Mouse (Mus musculus) v-Abl transformed pro-B cells (cell line): ENCODE results near the gene Rnf223.

Experiments used
- in situ Hi-C, 2 experiments: fragments of 400-800 bp; cut with MboI; formaldehyde crosslinking; loops; one replicate each; pipeline ENCODE4 v1.15.1; 2025; ENCODE audit not compliant: unreplicated experiment in 2 of 2

The Rnf223 gene

DNA sequence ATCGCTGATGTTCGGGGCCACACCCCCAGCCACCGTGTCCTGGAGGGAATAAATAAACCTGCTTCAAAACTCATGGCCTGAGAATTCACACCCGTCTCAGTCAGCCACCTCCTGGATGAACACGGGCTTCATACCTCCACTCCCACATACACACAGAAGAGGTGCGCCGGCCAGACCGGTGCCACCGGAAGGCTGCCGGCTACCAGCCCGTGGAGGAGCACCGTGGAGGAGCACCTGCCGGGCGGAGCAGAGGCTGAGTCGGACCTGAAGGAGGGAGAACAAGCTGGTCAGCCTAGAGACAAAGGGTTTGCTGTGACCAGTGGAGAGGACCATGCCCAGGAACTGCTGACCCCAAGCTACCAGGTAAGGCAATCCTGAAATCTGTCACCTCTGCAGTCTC is at the start of gene Rnf223:
TSS of gene Rnf223 (plus strand) at position 78 of the 400 bp plus-strand sequence.
- in situ Hi-C loops, result no loop called here

GRCm38 (mm10) chr4:156082621-156083234 is 47.6 kb upstream of the Rnf223 start:
- in situ Hi-C loops, result no loop called here

DNA sequence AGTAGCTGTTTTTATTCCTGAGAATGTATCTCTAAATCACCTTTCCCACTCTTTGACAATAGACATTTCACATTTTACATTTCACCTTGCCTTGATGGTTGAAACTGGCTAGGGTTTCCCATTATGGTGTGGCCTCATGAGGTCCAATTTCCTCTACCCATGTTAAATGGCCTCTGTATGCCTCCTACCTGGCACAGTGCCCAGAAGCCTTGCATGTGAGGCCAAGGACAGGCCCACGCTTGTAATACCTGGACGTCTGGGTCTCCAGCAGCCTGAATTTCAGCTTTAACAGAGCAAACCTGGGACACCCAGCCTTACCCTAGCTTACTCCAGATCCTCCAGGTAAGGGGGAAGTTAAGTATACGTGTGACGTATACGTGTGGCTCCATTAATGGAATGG is 47.0 kb upstream of the Rnf223 start:
- in situ Hi-C loops, result no loop called here

DNA sequence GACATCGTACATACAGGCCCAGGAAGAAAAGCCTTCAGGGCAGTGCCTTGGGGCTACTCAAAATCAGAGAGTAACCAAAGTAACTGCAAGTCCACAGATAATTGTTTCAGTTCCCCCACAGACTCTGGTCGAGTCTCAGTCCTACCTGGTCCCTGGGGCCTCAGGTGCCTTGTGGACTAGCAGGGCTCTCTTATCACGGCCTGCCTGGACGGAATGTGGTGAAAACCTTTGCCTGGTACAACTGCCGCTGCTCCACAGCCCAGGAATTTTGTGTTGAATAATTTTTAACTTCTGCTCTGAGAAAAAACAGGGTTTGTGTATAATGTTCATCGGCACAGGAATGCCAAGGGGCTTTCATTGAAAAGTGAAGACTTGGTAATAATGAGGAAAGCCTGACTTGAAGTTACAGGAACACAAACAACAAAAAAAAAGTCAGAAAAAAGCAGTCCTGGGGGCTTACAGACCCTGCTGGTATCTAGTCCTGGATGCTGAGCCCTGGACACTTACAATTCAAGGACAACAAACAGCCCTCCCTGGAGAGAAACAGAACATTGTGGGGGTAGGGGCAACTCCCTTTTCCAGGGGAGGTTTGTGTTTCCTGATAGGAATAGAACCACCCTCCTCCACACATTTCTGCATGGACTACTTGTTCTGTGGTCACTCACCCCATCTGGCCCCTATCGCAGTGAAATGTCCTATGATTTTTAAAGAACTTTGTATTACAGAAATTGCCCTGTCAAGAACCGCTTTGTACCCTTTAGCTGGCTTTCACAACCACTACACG is 46.0 kb upstream of the Rnf223 start:
- in situ Hi-C loops, result no loop called here

DNA sequence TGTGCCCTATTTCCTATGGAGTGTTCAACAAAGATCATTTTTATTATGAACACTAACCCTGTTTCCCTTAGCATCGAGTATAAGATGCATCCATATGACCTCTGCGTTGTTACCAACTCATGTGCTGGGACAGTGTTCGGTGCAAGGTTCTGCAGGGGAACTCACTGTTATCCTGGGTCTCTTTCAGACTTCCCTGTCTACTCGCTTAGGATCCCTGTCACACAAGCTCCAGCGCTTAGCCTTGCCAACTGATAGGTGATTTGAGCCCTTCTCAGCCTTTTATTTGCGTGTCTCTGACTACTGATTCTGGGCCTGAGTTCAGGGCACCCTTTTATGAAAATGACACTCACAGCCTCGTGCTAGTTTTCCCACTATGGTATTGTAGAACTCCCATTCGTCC is 45.1 kb upstream of the Rnf223 start:
- in situ Hi-C loops, result no loop called here

GRCm38 (mm10) chr4:156087398-156088087 is 42.8 kb upstream of the Rnf223 start:
- in situ Hi-C loops, result no loop called here

GRCm38 (mm10) chr4:156091236-156091635 is 39.1 kb upstream of the Rnf223 start:
- in situ Hi-C loops, result no loop called here

GRCm38 (mm10) chr4:156092765-156093164 is 37.5 kb upstream of the Rnf223 start:
- in situ Hi-C loops, result no loop called here

DNA sequence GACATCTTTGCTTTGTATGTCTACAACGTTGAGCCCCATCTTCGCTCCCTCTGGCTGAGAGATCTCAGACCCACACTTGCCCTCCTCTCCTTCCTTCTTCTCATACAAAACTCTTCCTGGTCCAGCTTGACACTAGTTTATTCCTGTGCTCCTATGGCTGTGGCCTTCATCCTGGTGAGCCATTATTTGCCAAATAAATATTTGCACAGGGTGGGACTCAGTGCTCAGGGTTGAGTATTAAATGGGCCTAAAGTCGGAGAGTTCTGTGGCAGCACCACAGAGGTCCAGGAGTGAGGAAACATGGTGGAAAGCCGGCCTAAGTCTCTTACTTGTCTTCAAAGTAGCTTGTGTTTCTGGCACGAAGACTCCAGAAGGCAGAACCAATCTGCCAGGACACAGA is 36.6 kb upstream of the Rnf223 start:
- in situ Hi-C loops, result no loop called here

DNA sequence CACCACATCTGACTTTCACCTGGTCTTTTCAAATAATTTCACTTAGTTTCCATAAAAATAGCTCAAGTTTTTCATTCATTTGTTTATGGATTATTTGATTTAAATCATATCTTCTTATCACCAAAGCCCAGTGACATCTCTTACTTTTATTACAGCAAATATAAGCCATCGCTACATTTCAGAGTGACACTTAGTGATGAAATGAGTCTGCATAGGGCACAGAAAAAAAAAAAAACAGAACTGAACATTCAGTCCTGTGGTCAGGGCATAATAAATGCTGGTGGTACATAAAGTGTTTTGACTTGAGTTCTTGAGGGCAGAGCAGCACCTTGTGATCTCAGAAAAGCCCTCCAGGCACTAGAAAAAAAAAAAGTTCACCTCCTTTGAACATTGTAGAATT is 34.1 kb upstream of the Rnf223 start:
- in situ Hi-C loops, result no loop called here

- in situ Hi-C loops, result no loop called here
Observed at GRCm38 (mm10) chr4:156097770-156098366, 32.4 kb upstream of the Rnf223 start.

DNA sequence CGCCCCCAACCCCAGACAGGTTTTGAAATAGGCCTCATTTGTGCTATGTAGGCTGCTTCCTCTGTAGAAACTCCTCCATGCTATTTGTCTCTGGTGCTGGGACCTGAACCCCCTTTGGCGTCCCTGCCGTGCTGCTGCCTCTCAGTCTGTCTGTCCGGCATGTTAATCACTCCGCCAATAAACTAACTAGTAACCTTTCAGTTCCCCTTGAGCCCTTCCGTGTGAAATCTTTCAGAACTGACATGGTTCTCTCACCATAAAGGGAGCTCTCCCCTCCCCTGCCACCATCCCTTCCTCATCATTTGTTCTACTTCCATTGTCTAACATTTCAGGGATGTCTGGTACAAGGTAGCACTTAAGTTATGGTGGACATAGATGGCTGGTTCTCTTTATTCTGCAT is 30.9 kb upstream of the Rnf223 start:
- in situ Hi-C loops, result no loop called here

DNA sequence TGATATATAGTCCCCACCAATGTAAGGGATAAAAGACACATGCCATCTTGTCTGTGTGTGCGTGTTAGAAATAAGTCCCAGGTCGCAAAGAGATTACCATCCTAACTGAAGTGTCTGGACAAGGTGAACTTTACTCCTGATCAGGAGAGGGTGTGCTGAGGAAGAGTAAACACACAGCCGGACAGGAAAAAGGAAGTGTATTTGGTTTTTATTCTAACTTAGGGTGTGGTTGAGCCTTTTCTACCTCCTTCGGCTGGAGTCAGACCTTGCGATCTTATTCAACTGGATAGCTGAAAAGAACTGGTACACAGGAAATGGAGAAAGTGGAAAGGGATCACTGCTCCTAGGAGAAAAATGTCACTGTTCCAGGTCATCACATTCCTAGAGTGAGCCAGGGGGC is 29.8 kb upstream of the Rnf223 start:
- in situ Hi-C loops, result loop anchor here (5.0 to 10.0 kb wide), 3 partner anchors 68 to 143 kb away; partner anchors contain the start of gene C1qtnf12 (in 1 of the 2)

DNA sequence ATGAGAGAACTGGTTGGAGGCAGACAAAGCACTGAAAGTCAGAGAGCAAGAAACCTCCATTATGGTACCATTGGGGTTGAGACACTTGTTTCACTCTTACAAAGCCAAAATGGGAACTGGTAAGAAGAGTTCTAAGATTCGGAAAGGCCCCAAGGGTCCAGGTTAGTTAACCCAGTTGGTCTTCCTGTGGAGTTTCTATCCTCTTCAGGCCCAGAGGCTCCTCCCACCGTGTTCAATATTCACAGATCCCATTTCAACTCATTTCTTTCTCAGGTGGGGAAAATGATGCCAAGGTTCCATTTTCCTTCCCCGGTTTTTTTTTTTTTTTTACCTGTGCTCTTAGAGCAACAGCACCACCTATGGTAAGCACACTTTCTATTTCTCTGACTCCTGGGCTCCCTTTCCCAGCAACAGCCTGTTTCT is 28.8 kb upstream of the Rnf223 start:
- in situ Hi-C loops, result loop anchor here (5.0 to 10.0 kb wide), 3 partner anchors 69 to 144 kb away; partner anchors contain the start of gene C1qtnf12 (in 1 of the 2)

- in situ Hi-C loops, result loop anchor here (5.0 to 10.0 kb wide), 3 partner anchors 71 to 146 kb away; partner anchors contain the start of gene C1qtnf12 (in 1 of the 2)
Observed at GRCm38 (mm10) chr4:156103342-156103741, 27.0 kb upstream of the Rnf223 start.

DNA sequence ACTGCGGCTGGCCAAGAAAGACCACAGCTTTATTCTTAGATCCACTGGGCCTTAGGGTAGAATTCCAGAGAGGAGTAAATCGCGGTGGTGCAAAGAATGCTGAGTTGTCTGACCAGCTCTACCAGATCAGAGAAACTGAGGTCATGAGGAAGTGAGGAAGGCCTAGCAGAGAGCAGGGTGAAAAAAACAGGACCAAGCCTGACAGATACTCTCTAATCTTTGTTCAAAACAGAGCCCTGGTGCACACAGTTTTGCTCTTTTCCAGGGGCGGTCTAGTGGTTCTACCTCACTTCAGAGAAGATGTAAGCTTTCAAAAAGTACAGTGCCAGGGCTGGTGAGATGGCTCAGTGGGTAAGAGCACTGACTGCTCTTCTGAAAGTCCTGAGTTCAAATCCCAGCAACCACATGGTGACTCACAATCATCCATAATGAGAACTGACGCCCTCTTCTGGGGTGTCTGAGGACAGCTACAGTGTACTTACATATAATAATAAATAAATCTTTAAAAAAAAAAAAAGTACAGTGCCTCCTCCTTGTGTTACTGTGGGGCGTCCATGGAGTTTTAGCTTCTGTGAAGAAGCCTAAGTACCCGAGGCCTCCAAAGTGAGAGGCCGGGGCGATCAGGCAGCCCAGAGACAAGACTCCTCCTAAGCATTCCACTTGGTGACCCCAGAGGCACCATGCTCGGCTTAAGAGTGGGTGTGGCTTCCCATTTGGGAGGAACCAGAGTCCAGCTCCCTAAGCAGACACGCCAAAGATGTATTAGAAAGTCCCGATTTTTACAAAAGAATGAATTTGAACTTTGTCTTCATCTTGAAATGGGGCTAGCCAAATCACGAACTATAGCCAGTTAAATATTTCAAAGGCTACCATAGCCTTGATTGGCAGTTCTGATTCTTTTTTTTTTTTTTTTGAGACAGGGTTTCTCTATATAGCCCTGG is 21.4 kb upstream of the Rnf223 start:
- in situ Hi-C loops, result loop anchor here in 1 of 2 experiments (10.0 kb wide), 1 partner anchor 144 kb away; the partner anchor contains the start of gene C1qtnf12

- in situ Hi-C loops, result loop anchor here in 1 of 2 experiments (10.0 kb wide), 1 partner anchor 145 kb away; the partner anchor contains the start of gene C1qtnf12
Observed at GRCm38 (mm10) chr4:156109570-156110331, 20.6 kb upstream of the Rnf223 start, which contains the start of gene 9430015G10Rik. TSS of gene 9430015G10Rik (plus strand) at chr4:156109982.

GRCm38 (mm10) chr4:156124077-156124476 is 6.2 kb upstream of the Rnf223 start:
- in situ Hi-C loops, result no loop called here

DNA sequence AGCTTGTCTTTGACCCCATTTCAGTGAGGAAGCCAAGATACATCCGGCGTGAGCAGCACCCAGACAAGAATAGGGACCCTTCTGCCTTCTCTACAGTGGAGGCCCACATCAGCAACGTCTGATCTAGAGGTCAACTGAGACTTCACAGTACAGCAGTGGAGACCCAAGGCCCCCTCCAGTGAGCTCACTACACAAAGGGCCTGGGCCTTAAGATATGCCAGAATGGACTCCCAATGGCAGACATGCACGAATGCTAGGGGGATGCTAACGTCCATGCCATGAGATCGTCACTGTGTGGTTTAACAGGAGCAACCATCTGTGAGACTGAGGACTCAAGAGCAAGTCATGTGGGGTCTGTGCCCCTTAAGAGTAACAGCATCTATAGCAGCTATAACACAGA is 4.9 kb upstream of the Rnf223 start:
- in situ Hi-C loops, result loop anchor here in 1 of 2 experiments (5.0 kb wide), 1 partner anchor 62 kb away; no protein-coding TSS in a partner anchor
